Mouse (Mus musculus): ENCODE results near the gene Ccdc187. TPM values are rescaled to one million over a fixed set of nuclear protein-coding genes. Genes with fewer than 3 reads are reported as not detected.

Ccdc187 gene
- total RNA-seq (2023) = not detected

GRCm38 (mm10) chr2:26294457-26294856 is at the start of gene Ccdc187:
Ccdc187 (minus strand) TSS chr2:26294557.

DNA sequence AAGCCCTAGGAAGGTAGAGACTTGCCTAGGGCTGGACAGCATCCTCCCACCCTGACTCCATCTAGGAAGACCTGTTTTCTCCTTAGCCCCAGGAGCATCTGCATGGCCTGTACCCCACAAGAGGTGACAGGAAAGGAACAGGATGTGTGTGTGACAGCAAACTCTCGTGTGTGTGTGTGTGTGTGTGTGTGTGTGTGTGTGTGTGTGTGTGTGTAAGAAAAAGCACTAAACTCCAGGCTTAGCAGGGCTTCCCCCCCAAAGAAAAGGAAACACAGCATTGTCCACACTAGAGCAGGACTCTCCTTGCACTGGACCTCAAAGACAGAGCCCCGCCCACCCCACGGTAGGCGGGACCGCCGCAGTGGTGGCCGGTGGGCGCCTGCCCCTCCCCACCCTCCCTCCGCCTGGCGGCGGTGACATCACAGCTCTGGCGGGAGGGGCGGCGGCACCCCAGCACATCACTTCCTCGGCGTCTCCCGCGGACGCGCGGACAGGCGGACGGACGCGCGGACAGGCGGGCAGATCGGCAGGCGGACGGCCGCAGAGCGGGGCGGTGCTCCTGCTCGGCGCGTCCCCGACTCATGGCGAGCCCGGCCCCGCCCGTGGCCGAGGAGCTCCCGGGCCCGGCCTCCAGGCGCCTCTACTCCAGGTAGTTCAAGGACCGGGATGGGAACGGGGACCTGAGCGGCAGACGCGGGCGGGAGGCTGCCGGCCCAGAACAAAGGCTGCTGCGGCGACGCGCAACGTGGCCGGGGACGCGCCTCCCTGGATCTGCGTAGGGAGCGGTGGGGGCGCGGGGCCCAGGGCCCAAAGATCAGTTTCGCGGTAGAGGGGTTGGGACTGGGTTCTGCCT is 20.9 kb upstream of the Ccdc187 start, which contains the start of gene Gpsm1:
Gene Gpsm1 (plus strand): TSS at position 444 of the 853 bp plus-strand sequence.

DNA sequence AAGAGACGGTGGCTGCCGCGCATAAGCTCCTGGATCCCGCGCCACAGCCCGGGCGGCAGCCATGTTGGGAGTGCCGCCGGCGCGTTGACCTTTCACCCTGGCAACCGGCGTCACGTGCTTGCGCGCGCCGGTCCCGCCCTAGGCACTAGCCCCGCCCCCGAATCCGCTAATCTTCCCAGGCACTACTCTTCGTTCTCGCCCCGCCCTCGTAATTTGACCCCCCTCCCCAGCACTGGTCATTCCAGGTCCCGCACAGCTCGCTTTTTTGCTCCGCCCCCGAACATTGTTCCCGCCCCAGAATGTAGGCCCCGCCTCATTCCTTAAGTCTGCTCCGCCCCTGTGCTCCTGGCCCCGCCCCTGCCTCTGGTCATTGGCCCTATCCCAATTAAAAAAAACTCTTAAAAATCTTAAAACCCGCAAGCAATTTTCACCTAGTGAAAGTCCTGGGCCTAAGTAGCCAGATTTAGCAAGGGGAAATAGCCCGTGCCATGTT is 57.0 kb downstream of the Ccdc187 start, which contains the start of gene Qsox2:
Gene Qsox2 (minus strand): TSS at position 236 of the 493 bp plus-strand sequence.

DNA sequence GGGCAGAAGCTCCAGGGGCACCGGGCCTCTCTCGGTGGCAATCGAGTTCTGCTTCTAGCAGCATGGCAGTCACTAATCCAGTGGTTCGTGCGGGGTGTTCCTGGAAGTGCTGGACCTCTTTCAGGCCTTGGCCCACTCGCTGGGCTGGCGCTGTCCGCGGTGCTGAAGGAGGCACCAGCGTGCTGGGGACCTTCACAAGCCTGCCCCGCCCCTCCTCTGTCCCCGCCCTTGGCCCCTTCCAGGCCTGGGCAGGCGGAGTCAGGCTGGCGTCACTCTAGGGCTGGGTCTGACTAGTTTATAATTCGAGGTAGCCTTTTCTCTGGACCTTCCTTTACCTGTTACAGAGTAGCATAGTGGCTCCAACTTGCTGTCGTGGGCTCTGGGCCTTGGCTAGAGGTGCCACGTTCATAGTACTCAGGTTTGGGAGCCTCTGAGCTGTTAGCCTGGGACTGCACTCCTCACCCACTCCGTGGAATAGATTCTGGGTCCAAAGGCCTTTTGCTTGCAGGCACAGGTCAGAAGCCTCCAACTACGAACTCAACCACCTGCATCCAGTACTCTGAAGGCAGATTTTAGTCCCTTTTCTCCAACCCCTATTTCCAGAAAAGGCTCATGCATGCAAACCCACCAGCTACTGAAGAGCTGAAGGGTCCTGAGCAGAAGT is 86.1 kb downstream of the Ccdc187 start, which contains the start of gene Lhx3:
Gene Lhx3 (minus strand): TSS at position 164 of the 664 bp plus-strand sequence.

Other genes starting within 250 kb of the Ccdc187 start
- 1 to 10 TPM in 1 of 2 experiments, under 1 TPM in 1; 0.42 to 1.9 TPM for gene Nacc2, start 171.3 kb downstream of the Ccdc187 start, total RNA-seq (2023)
- gene Lhx3, start 86.3 kb downstream of the Ccdc187 start, total RNA-seq (2023) = not detected
- 1 to 10 TPM; 8.6 to 8.9 TPM for gene Qsox2, start 57.0 kb downstream of the Ccdc187 start, total RNA-seq (2023)
- gene Gpsm1, start 21.0 kb upstream of the Ccdc187 start, total RNA-seq (2023) = 10 to 100 TPM; 32.2 to 32.4 TPM
- gene Dnlz, start 57.6 kb upstream of the Ccdc187 start, total RNA-seq (2023) = 10 to 100 TPM; 10.7 to 11.2 TPM
- not detected for gene Card9, start 66.4 kb upstream of the Ccdc187 start, total RNA-seq (2023)
- gene Snapc4, start 86.1 kb upstream of the Ccdc187 start, total RNA-seq (2023) = 100 to 1,000 TPM; 107 to 122 TPM
- 100 to 1,000 TPM; 138 to 150 TPM for gene Entr1, start 94.8 kb upstream of the Ccdc187 start, total RNA-seq (2023)
- gene Pmpca, start 94.8 kb upstream of the Ccdc187 start, total RNA-seq (2023) = 10 to 100 TPM; 89.9 to 99.2 TPM
- 10 to 100 TPM; 35.6 to 36.4 TPM for gene Inpp5e, start 114.6 kb upstream of the Ccdc187 start, total RNA-seq (2023)
- gene Sec16a, start 150.7 kb upstream of the Ccdc187 start, total RNA-seq (2023) = 100 to 1,000 TPM in 1 of 2 experiments, 10 to 100 TPM in 1; 80.5 to 105 TPM
- gene Notch1, start 222.1 kb upstream of the Ccdc187 start, total RNA-seq (2023) = 10 to 100 TPM; 33.9 to 35.8 TPM

All from B cell, adult 67 days (primary cell).